Mouse (Mus musculus) cerebellum, adult 11 months (tissue): ENCODE results near the gene 4933428G20Rik.

Experiments
- DNase-seq: peaks from one replicate; pipeline ENCODE4 v3.0.0; 2022

The 4933428G20Rik gene

GRCm38 (mm10) chr11:97461307-97461820 lies 38.8 kb downstream of the 4933428G20Rik start:
- DNase-seq = no peak

- no peak for DNase-seq
These were observed 43.0 kb downstream of the 4933428G20Rik start for GRCm38 (mm10) chr11:97457120-97457519.

GRCm38 (mm10) chr11:97451625-97452024 lies 48.5 kb downstream of the 4933428G20Rik start:
- DNase-seq = peak; percentile 72

- peak; percentile 49 for DNase-seq
These were observed 49.7 kb downstream of the 4933428G20Rik start for GRCm38 (mm10) chr11:97450305-97450922.

- peak; percentile 68 for DNase-seq
These were observed 50.4 kb downstream of the 4933428G20Rik start for GRCm38 (mm10) chr11:97449601-97450293.

- DNase-seq = no peak
These were observed 51.3 kb downstream of the 4933428G20Rik start for GRCm38 (mm10) chr11:97448611-97449394.

GRCm38 (mm10) chr11:97447979-97448378 lies 52.2 kb downstream of the 4933428G20Rik start:
- no peak for DNase-seq

GRCm38 (mm10) chr11:97445999-97446511 lies 54.1 kb downstream of the 4933428G20Rik start:
- DNase-seq = no peak

GRCm38 (mm10) chr11:97445596-97445995 lies 54.5 kb downstream of the 4933428G20Rik start:
- DNase-seq = no peak

- DNase-seq = no peak
These were observed 57.1 kb downstream of the 4933428G20Rik start for GRCm38 (mm10) chr11:97442891-97443675.

GRCm38 (mm10) chr11:97441658-97442125 lies 58.4 kb downstream of the 4933428G20Rik start:
- no peak for DNase-seq

- no peak for DNase-seq
These were observed 59.0 kb downstream of the 4933428G20Rik start for GRCm38 (mm10) chr11:97441036-97441657.
